In the genomic region with DNA sequence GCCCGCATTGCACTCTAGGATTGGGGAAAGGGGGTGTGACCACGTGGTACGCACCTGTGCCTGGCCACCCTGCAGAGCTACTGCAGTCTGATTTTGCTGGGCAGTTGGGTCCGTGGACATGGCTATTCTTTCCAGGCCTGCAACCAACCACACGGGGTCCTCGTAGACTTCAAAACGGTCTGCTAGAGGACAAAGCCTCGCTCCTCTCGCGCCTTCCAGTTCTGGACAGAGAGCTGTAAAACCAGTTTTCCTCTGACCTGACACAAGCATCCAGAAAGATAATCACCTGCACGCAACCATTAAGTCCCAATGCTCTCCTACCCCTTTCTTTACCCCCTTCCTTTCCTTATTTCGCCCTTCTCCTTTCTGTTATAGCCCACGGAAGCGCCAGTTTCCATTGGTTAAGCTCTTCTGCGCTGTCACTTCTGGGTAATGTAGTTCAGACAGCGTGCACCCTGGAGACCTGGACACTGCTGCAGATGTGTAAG, we compare ENCODE assay signal across 7 mouse cellular contexts. TPM values are rescaled to one million over a fixed set of nuclear protein-coding genes. Genes with fewer than 3 reads are reported as not detected.
A peak's percentile ranks its signal among the peaks of the same experiment; 100 is the strongest.
DNase-seq lines count a peak whose midpoint lies in the region; ATAC-seq lines count a peak whose summit lies in the region.

A gene (minus strand): TSS at position 377 of the 488 bp plus-strand sequence.

- no peaks in the 10 kb centered on the region for H3K9me3 ChIP-seq in intestine, embryonic 14.5 days (ENCODE audit: control insufficient read depth, low read length)

- H3K36me3 ChIP-seq in intestine, embryonic 14.5 days (ENCODE audit: control insufficient read depth, insufficient read depth, low read length), result peaks cover 8% of the 10 kb centered on the region; the same call in 1 of the 2 replicates

- 4% methylated on average over 16 of the region's 16 CpGs for WGBS in intestine, embryonic 14.5 days

- H3K4me1 ChIP-seq in intestine, embryonic 14.5 days (replicated peaks; ENCODE audit: control insufficient read depth, insufficient read depth, low read length), result no peaks in the 10 kb centered on the region

- peak within 1 kb of the TSS; percentile 55 for H3K4me2 ChIP-seq in intestine, embryonic 14.5 days (ENCODE audit: low read length)

- H3K27ac ChIP-seq in intestine, embryonic 14.5 days (ENCODE audit: low read depth), result no peak within 1 kb of the TSS

- peak within 1 kb of the TSS; percentile 53 for H3K9ac ChIP-seq in intestine, embryonic 14.5 days (ENCODE audit: low read length)

- peak; percentile 34 to 38 for DNase-seq in adrenal gland, adult 18-20 months (ENCODE audit: low spot score in 2 of 2)
- peak; percentile 65 to 66 for DNase-seq in cerebellum, postnatal 36 days
- DNase-seq in gastrocnemius, postnatal 14 days, result peak; percentile 24
- DNase-seq in intestine, embryonic 14.5 days (ENCODE audit: low spot score), result peak; percentile 84
- peak; percentile 7 to 62 for DNase-seq in left cerebral cortex, adult 9 months (ENCODE audit: low spot score in 2 of 2)
- DNase-seq in right cerebral cortex, adult 2 months (ENCODE audit: low spot score in 2 of 2), result peak; percentile 54 to 77

- H3K4me3 ChIP-seq in intestine, embryonic 14.5 days (ENCODE audit: low read depth, low read length), result peak within 1 kb of the TSS; percentile 51

- no peaks in the 10 kb centered on the region for H3K27me3 ChIP-seq in intestine, embryonic 14.5 days (replicated peaks; ENCODE audit: control insufficient read depth, insufficient read depth, low read length)

- ATAC-seq in intestine, embryonic 14.5 days (replicated peaks; ENCODE audit: low FRiP score, low TSS enrichment, low read depth), result peak; percentile 94
- peak; percentile 99 for ATAC-seq in megakaryocyte, adult 5-6 weeks (ENCODE audit: poor library complexity, severe bottlenecking)

- intact Hi-C loops in gastrocnemius, postnatal 14 days (cut with DNase I; ENCODE audit: low total_unique reads), result no loop called here

RNA-seq across cellular contexts. Expression of the gene that starts here (rescaled TPM):
- under 1 TPM; 0.77 to 0.96 TPM for total RNA-seq in adrenal gland, adult 18-20 months (2021)
- total RNA-seq in gastrocnemius, postnatal 14 days (2021), result under 1 TPM; 0.12 to 0.22 TPM
- polyA plus RNA-seq in intestine, embryonic 14.5 days (2014; fragmentation: Nextera tagmentation; extraction: Ambion mirVana), result 2.0 and 2.1 TPM in 2 replicates
- 0.31 and 0.43 TPM in 2 replicates for total RNA-seq in megakaryocyte, adult 5-6 weeks (2015)
- 1.4 and 1.7 TPM in 2 replicates for total RNA-seq in megakaryocyte, adult 5-6 weeks (2017)

Comparison
In these comparisons a context has a peak if more than half of its experiments do, and no peak if none do; other contexts are left out.
1. Peak in DNase-seq in adrenal gland, adult 18-20 months; RNA of the gene not detected or under 1 TPM.
2. Peak in DNase-seq in gastrocnemius, postnatal 14 days; RNA of the gene not detected or under 1 TPM.
3. DNase-seq: peak in every context shown above with its lines; median percentile 84 in intestine, embryonic 14.5 days; 66 in cerebellum, postnatal 36 days; 66 in right cerebral cortex, adult 2 months; 36 in adrenal gland, adult 18-20 months; 34 in left cerebral cortex, adult 9 months; 24 in gastrocnemius, postnatal 14 days.